Mouse (Mus musculus) ES-Bruce4 (cell line): ENCODE results near the gene Rbmxl2. TPM values are rescaled to one million over a fixed set of nuclear protein-coding genes. Genes with fewer than 3 reads are reported as not detected.

Experiments used
- H3K27ac ChIP-seq: 2 replicates; pipeline ENCODE4 v1.5.1; 2012; ENCODE audit warnings: low read length, inconsistent platforms; ENCODE audit not compliant: insufficient read depth
- H3K27me3 ChIP-seq: 2 replicates; pipeline ENCODE4 v1.6.1; 2012; ENCODE audit warnings: mild to moderate bottlenecking, low read length, inconsistent platforms; ENCODE audit not compliant: control insufficient read depth, poor library complexity, insufficient read depth, severe bottlenecking
- H3K36me3 ChIP-seq: 2 replicates; pipeline ENCODE4 v1.6.1; 2012; ENCODE audit warnings: inconsistent platforms, mild to moderate bottlenecking, low read length, moderate library complexity; ENCODE audit not compliant: control insufficient read depth, poor library complexity, insufficient read depth, severe bottlenecking
- H3K4me1 ChIP-seq: one replicate; pipeline ENCODE4 v1.8.1; 2011; ENCODE audit warnings: low read length; ENCODE audit not compliant: control insufficient read depth, insufficient read depth
- H3K4me3 ChIP-seq: 2 replicates; pipeline ENCODE4 v1.5.1; 2011; ENCODE audit warnings: low read depth, mild to moderate bottlenecking, low read length
- H3K9ac ChIP-seq: 2 replicates; pipeline ENCODE4 v1.6.1; 2012; ENCODE audit warnings: low read depth, mild to moderate bottlenecking, inconsistent platforms; ENCODE audit not compliant: poor library complexity, severe bottlenecking
- H3K9me3 ChIP-seq: replicated peaks from 2 replicates; pipeline ENCODE4 v1.6.1; 2012; ENCODE audit warnings: mild to moderate bottlenecking, low read length, inconsistent platforms; ENCODE audit not compliant: control insufficient read depth, poor library complexity, insufficient read depth, severe bottlenecking
- CTCF ChIP-seq: IDR thresholded peaks from one replicate; pipeline ENCODE4 v1.8.1; 2011; ENCODE audit warnings: low read depth, low read length
- EP300 ChIP-seq: IDR thresholded peaks from 2 replicates; pipeline ENCODE4 v1.6.1; 2011; ENCODE audit warnings: low read depth, low read length; ENCODE audit not compliant: insufficient read depth
- POLR2A ChIP-seq: IDR thresholded peaks from one replicate; pipeline ENCODE4 v1.8.1; 2011; ENCODE audit warnings: low read length; ENCODE audit not compliant: insufficient read depth
- polyA plus RNA-seq: library from polyadenylated mRNA; stranded (reverse); fragments of >200 nt; gene quantifications from 2 replicates; pipeline ENCODE4 v1.2.4, GENCODE M21; 2011; ENCODE audit warnings: low read depth; ENCODE audit not compliant: missing spikeins, insufficient read depth, insufficient read length

Gene Rbmxl2
- polyA plus RNA-seq, 1 experiment: 19.3 TPM

- peaks cover 5% of the 10 kb centered on the region; the same call in 1 of the 2 replicates for H3K36me3 ChIP-seq
- H3K4me1 ChIP-seq: no peaks in the 10 kb centered on the region
- H3K9ac ChIP-seq: no peak overlapping the region
- H3K27ac ChIP-seq: no peak overlapping the region
- TF ChIP-seq CTCF (no peak), EP300 (no peak), POLR2A (no peak)
- H3K9me3 ChIP-seq: peaks cover 7% of the 10 kb centered on the region
- H3K4me3 ChIP-seq: no peak overlapping the region
- H3K27me3 ChIP-seq: no peaks in the 10 kb centered on the region
Measured at GRCm38 (mm10) chr7:107253355-107253754, 44.1 kb downstream of the Rbmxl2 start.

- TF ChIP-seq EP300 (no peak), CTCF (no peak), POLR2A (no peak)
Measured at GRCm38 (mm10) chr7:107259936-107260335, 50.7 kb downstream of the Rbmxl2 start.

More at GRCm38 (mm10) chr7:107259936-107260335, 50.7 kb downstream of the Rbmxl2 start:
- Histone ChIP-seq H3K27ac (no peak overlapping the region), H3K4me3 (no peak overlapping the region), H3K9ac (no peak overlapping the region), H3K4me1 (no peaks in the 10 kb centered on the region), H3K27me3 (no peaks in the 10 kb centered on the region), H3K36me3 (peaks cover 17% of the 10 kb centered on the region), H3K9me3 (peaks cover 32% of the 10 kb centered on the region)

Other genes with a start within 250 kb of the Rbmxl2 start
- not detected in 2 replicates for gene Olfr6, start 245.5 kb upstream of the Rbmxl2 start, polyA plus RNA-seq
- not detected in 2 replicates for gene Olfr711, start 234.0 kb upstream of the Rbmxl2 start, polyA plus RNA-seq
- 0.11 TPM in 1 of 2 replicates, not detected in the other for gene Olfr2, start 203.4 kb upstream of the Rbmxl2 start, polyA plus RNA-seq
- gene Olfr713, start 178.3 kb upstream of the Rbmxl2 start, polyA plus RNA-seq: 0.09 TPM in 1 of 2 replicates, not detected in the other
- gene Olfr714, start 138.5 kb upstream of the Rbmxl2 start, polyA plus RNA-seq: not detected in 2 replicates
- not detected in 2 replicates for gene Olfr17, start 116.2 kb upstream of the Rbmxl2 start, polyA plus RNA-seq
- gene Olfr715b, start 99.1 kb upstream of the Rbmxl2 start, polyA plus RNA-seq: not detected in 2 replicates
- gene Olfr715, start 78.4 kb upstream of the Rbmxl2 start, polyA plus RNA-seq: not detected in 2 replicates
- not detected in 2 replicates for gene Olfr716, start 71.1 kb upstream of the Rbmxl2 start, polyA plus RNA-seq
- 0.42 TPM in 1 of 2 replicates, not detected in the other for gene Nlrp14, start 42.5 kb upstream of the Rbmxl2 start, polyA plus RNA-seq
- 20.6 and 22.3 TPM in 2 replicates for gene Syt9, start 161.3 kb downstream of the Rbmxl2 start, polyA plus RNA-seq